Mouse (Mus musculus): ENCODE measurements around the gene Fcgr4. TPM values are rescaled to one million over a fixed set of nuclear protein-coding genes. Genes with fewer than 3 reads are reported as not detected.
"Not testable (repeated sequence)": the region's sequence is repeated elsewhere in the genome, so short reads cannot be mapped to it uniquely, and the experiment has no call there.

The Fcgr4 gene
- polyA plus RNA-seq, 1 experiment from 2014 or later: 0.31 TPM

DNA sequence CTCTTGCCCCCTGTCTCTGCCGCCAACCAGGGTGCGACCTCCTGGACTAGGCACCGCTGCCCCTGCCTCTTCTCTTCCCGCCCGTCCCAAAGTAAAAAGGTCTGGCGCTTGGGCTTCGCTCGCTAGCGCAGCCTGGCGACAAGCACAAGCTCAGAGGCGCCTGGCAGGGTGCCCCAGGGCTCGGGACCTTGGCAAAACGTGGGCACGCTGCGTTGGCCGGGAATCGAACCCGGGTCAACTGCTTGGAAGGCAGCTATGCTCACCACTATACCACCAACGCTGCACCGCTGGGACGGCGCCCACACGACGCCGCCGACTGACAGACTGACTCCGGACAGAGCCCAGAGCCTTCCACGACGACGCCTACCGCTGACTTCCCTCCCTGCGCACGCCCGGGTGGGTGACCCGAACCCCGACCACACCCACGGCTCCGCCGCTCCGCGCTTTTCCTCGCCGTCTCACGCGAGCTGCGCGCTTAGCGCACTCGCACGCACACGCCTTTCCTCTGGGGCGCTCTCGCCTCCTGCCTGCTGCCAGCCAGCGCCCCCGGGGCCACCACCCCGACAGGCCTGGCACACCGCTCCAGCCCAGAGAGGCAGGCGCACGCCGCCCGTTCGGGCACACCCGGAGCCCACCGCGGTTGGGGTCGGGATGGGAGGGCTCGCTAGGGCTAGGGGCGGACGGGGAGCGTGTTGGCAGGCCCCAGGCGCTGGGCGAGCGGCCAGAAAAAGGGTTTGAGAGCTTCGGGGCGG, 45.9 kb downstream of the Fcgr4 start, which contains the start of gene Fcgr3:
Gene Fcgr3 (minus strand): TSS at position 445 of the 752 bp plus-strand sequence.
- 1% methylated on average over 45 of the region's 75 CpGs for WGBS
- H3K9me3 ChIP-seq; H3K27ac ChIP-seq (replicated peaks); H3K36me3 ChIP-seq (replicated peaks): not testable (repeated sequence)
- peaks cover 48% of the 10 kb centered on the region for H3K27me3 ChIP-seq (replicated peaks; ENCODE audit: low read depth, poor library complexity, severe bottlenecking)
- peak within 1 kb of the TSS; percentile 48 for H3K4me3 ChIP-seq
- DNase-seq (ENCODE audit: low spot score): peak; percentile 88
- peaks cover 13% of the 10 kb centered on the region for H3K4me1 ChIP-seq

DNA sequence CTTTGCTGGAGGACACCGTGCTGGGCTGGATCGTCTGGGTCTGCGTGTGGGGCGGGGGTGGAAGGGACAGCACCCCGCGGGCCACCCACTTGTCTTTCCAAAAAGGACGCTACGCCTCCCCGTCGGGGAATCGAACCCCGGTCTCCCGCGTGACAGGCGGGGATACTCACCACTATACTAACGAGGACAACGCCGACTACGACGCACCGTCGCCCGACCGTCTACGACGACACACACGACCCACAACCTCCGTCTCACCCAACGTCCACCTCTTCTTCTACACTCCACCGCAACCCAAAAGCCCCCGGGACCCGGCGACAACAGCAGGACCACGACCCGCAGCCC, 46.5 kb downstream of the Fcgr4 start:
- not testable (repeated sequence) for DNase-seq (ENCODE audit: low spot score); H3K36me3 ChIP-seq (replicated peaks); H3K9me3 ChIP-seq; H3K27ac ChIP-seq (replicated peaks)
- WGBS: under 1% methylated on average over 27 of the region's 35 CpGs
- Histone ChIP-seq H3K4me3 (peak overlapping the region; percentile 46), H3K27me3 (replicated peaks; ENCODE audit: low read depth, poor library complexity, severe bottlenecking) (peaks cover 53% of the 10 kb centered on the region), H3K4me1 (peaks cover 13% of the 10 kb centered on the region)

DNA sequence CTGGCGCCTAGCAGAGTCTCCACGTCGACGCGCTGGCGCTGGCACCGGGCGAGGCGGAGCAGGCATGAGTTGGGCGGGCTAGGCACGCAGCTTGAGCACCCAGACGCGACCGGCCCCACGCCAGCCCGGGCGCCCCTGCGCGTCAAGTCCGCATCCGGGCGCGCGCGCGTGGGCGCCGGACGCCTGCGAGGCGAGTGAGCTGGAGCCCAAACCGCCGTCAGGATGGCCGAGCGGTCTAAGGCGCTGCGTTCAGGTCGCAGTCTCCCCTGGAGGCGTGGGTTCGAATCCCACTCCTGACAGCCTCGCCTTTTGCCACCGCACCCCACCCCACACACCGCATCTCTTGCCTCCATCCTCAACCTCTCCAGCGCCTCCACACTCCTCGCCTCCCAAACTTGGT, 47.0 kb downstream of the Fcgr4 start:
- 7% methylated on average over 32 of the region's 45 CpGs for WGBS
- not testable (repeated sequence) for DNase-seq (ENCODE audit: low spot score); H3K9me3 ChIP-seq; H3K27ac ChIP-seq (replicated peaks); H3K36me3 ChIP-seq (replicated peaks)
- H3K4me3 ChIP-seq: peak overlapping the region; percentile 48
- H3K4me1 ChIP-seq: peaks cover 13% of the 10 kb centered on the region
- peaks cover 58% of the 10 kb centered on the region for H3K27me3 ChIP-seq (replicated peaks; ENCODE audit: low read depth, poor library complexity, severe bottlenecking)

DNA sequence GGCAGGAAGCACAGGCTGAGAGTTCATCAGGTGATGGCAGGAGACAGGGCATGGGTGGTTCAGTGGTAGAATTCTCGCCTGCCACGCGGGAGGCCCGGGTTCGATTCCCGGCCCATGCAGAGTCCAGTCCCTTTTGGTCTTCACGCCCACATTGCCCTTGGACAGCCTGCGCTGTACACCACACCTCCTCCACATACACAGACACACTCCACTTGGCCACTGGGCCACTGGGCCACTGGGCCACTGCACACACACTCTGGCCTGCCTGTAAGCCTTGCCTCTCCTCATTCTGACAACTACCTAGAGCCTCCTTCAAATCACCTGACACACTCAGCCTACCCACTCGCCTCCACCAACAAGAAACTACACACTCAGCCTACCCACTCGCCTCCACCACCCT, 47.9 kb downstream of the Fcgr4 start:
- not testable (repeated sequence) for DNase-seq (ENCODE audit: low spot score)
- WGBS: 34% methylated on average over 4 of the region's 10 CpGs

DNA sequence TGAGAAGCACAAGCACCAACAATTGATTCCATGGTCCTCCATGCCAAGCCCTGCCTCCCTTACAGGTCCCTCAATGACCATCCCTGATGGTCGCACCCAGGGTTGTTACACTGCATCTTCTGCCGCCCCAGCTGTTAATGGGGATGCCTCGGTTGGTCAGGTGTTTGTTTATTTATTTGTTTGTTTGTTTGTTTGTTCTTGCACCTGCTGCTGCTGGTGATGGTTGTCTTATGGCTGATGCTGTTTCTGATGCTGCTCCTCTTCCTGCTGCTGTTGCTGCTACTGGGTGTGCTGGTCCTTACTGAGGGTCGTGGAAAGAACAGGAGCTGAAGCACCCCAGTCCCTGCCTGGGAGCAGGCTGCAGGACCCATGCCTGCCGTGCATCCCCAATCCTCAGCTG, 49.2 kb downstream of the Fcgr4 start:
- 47% methylated on average over 5 of the region's 5 CpGs for WGBS
- peak; percentile 23 for DNase-seq (ENCODE audit: low spot score)
- H3K9me3 ChIP-seq; H3K27ac ChIP-seq (replicated peaks); H3K36me3 ChIP-seq (replicated peaks): not testable (repeated sequence)
- Histone ChIP-seq H3K4me3 (0 out of 2 replicates have a peak overlapping the region, but pooled peaks have one; percentile 6), H3K27me3 (replicated peaks; ENCODE audit: low read depth, poor library complexity, severe bottlenecking) (peaks cover 64% of the 10 kb centered on the region), H3K4me1 (peaks cover 13% of the 10 kb centered on the region)

More for the DNA sequence above, 47.9 kb downstream of the Fcgr4 start:
- not testable (repeated sequence) for H3K4me3 ChIP-seq; H3K27ac ChIP-seq (replicated peaks); H3K36me3 ChIP-seq (replicated peaks); H3K9me3 ChIP-seq
- peaks cover 13% of the 10 kb centered on the region for H3K4me1 ChIP-seq
- H3K27me3 ChIP-seq (replicated peaks; ENCODE audit: low read depth, poor library complexity, severe bottlenecking): peaks cover 65% of the 10 kb centered on the region

DNA sequence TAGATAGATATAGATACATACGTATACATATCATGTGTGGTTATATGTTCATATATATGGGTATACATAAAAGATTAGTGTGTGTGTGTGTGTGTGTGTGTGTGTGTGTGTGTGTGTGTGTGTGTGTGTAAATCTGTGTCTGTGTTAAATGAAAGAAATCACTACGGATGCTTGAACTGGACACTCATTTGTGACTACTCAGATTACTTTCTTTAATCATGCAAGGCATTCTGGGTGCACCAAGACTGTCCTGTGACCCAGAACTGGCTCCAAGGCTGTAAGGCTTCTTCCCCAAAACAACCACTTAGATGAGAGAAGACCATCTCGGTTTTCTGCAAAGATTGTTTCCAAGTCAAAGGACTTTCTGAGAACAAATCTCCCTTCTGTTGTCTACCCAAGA, 50.8 kb downstream of the Fcgr4 start:
- H3K9me3 ChIP-seq; H3K27ac ChIP-seq (replicated peaks); H3K4me1 ChIP-seq; H3K4me3 ChIP-seq; H3K36me3 ChIP-seq (replicated peaks): not testable (repeated sequence)
- DNase-seq (ENCODE audit: low spot score): peak; percentile 44
- H3K27me3 ChIP-seq (replicated peaks; ENCODE audit: low read depth, poor library complexity, severe bottlenecking): peaks cover 60% of the 10 kb centered on the region
- WGBS: 63% methylated on average over 3 of the region's 3 CpGs

DNA sequence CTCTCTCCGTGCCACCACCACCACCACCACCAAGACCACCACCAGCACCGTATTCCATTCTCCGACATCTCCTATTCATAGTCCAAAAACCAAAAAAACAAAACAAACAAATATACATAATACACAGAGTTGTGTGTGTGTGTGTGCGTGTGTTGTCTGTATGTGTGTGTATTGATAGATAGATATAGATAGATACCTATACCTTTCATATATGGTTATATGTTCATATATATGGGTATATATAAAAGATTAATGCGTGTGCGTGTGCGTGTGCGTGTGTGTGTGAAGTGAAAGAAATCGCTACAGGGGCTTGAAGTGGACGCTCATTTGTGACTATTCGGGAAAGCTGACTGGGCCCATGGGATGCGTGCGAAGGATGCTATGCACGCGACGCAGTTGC, 52.2 kb downstream of the Fcgr4 start:
- DNase-seq (ENCODE audit: low spot score): not testable (repeated sequence)

DNA sequence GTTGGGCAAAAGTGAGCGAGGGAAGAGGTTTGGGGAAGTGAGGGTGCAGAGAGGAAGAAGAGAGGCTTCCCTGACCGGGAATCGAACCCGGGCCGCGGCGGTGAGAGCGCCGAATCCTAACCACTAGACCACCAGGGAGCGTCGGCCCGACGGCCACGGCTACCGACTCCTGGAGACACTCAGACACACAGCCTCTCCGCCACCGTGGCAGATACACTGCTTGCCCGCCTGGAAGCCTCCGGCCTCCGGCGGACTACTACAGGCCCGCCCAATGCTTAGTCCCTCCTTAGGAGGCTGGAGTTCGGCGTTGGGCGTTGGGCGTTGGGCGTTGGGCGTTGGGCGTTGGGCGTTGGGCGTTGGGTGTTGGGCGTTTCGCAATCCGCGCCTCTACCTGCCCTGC, 53.0 kb downstream of the Fcgr4 start:
- H3K4me1 ChIP-seq; H3K4me3 ChIP-seq; H3K27ac ChIP-seq (replicated peaks); DNase-seq (ENCODE audit: low spot score); H3K9me3 ChIP-seq; H3K36me3 ChIP-seq (replicated peaks): not testable (repeated sequence)
- no CpG with 5 or more reads among the region's 35 CpGs for WGBS
- H3K27me3 ChIP-seq (replicated peaks; ENCODE audit: low read depth, poor library complexity, severe bottlenecking): peaks cover 47% of the 10 kb centered on the region

More for the DNA sequence above, 52.2 kb downstream of the Fcgr4 start:
- H3K27me3 ChIP-seq (replicated peaks; ENCODE audit: low read depth, poor library complexity, severe bottlenecking): peaks cover 51% of the 10 kb centered on the region
- H3K36me3 ChIP-seq (replicated peaks); H3K27ac ChIP-seq (replicated peaks); H3K9me3 ChIP-seq; H3K4me1 ChIP-seq: not testable (repeated sequence)
- peak overlapping the region; percentile 17; the same call in 1 of the 2 replicates for H3K4me3 ChIP-seq
- WGBS: 28% methylated on average over 16 of the region's 16 CpGs

DNA sequence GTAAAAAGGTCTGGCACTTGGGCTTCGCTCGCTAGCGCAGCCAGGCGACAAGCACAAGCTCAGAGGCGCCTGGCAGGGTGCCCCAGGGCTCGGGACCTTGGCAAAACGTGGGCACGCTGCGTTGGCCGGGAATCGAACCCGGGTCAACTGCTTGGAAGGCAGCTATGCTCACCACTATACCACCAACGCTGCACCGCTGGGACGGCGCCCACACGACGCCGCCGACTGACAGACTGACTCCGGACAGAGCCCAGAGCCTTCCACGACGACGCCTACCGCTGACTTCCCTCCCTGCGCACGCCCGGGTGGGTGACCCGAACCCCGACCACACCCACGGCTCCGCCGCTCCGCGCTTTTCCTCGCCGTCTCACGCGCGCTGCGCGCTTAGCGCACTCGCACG, 53.5 kb downstream of the Fcgr4 start:
- DNase-seq (ENCODE audit: low spot score); H3K9me3 ChIP-seq; H3K27ac ChIP-seq (replicated peaks); H3K36me3 ChIP-seq (replicated peaks); H3K4me1 ChIP-seq; H3K4me3 ChIP-seq: not testable (repeated sequence)
- no CpG with 5 or more reads among the region's 45 CpGs for WGBS
- peaks cover 50% of the 10 kb centered on the region for H3K27me3 ChIP-seq (replicated peaks; ENCODE audit: low read depth, poor library complexity, severe bottlenecking)

DNA sequence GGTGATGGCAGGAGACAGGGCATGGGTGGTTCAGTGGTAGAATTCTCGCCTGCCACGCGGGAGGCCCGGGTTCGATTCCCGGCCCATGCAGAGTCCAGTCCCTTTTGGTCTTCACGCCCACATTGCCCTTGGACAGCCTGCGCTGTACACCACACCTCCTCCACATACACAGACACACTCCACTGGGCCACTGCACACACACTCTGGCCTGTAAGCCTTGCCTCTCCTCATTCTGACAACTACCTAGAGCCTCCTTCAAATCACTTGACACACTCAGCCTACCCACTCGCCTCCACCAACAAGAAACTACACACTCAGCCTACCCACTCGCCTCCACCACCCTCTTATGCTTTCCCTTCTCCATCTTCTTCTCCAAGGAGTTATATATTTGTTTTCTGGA, 55.6 kb downstream of the Fcgr4 start:
- not testable (repeated sequence) for H3K9me3 ChIP-seq; H3K27ac ChIP-seq (replicated peaks); H3K36me3 ChIP-seq (replicated peaks); H3K4me1 ChIP-seq; H3K4me3 ChIP-seq
- DNase-seq (ENCODE audit: low spot score): peak; percentile 66
- WGBS: 20% methylated on average over 7 of the region's 10 CpGs
- peaks cover 60% of the 10 kb centered on the region for H3K27me3 ChIP-seq (replicated peaks; ENCODE audit: low read depth, poor library complexity, severe bottlenecking)

DNA sequence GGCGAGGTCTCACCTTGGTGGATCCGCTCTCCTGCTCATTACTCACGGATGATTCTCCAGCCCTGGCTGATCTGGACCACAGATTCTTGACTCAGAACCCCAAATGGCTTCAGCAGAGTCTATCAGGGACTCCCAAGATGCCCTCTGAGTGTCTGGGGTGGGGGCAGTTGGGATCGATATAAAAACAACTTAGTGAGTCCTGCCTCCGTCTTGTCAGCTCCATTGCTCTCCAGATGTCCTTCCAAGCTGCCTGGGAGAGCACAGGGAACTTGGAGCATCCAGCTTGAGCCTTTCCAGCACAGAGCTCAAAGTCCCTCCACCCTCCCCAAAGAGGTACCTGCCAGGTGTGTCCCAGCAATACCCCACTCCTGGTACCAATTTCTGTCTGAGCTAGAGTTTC, 57.5 kb downstream of the Fcgr4 start:
- DNase-seq (ENCODE audit: low spot score); H3K36me3 ChIP-seq (replicated peaks); H3K9me3 ChIP-seq; H3K4me1 ChIP-seq; H3K4me3 ChIP-seq; H3K27ac ChIP-seq (replicated peaks): not testable (repeated sequence)
- H3K27me3 ChIP-seq (replicated peaks; ENCODE audit: low read depth, poor library complexity, severe bottlenecking): peaks cover 42% of the 10 kb centered on the region
- WGBS: 72% methylated on average over 5 of the region's 5 CpGs

DNA sequence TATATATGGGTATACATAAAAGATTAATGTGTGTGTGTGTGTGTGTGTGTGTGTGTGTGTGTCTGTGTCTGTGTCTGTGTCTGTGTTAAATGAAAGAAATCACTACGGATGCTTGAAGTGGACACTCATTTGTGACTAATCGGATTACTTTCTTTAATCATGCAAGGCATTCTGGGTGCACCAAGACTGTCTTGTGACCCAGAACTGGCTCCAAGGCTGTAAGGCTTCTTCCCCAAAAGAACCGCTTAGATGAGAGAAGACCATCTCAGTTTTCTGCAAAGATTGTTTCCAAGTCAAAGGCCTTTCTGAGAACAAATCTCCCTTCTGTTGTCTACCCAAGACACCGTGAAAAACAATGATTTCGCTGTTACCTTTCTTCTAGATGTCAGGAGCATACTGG, 58.5 kb downstream of the Fcgr4 start:
- not testable (repeated sequence) for H3K9me3 ChIP-seq; H3K4me3 ChIP-seq; H3K36me3 ChIP-seq (replicated peaks); H3K27ac ChIP-seq (replicated peaks); H3K4me1 ChIP-seq; DNase-seq (ENCODE audit: low spot score)
- peaks cover 47% of the 10 kb centered on the region for H3K27me3 ChIP-seq (replicated peaks; ENCODE audit: low read depth, poor library complexity, severe bottlenecking)
- WGBS: 37% methylated on average over 5 of the region's 5 CpGs

DNA sequence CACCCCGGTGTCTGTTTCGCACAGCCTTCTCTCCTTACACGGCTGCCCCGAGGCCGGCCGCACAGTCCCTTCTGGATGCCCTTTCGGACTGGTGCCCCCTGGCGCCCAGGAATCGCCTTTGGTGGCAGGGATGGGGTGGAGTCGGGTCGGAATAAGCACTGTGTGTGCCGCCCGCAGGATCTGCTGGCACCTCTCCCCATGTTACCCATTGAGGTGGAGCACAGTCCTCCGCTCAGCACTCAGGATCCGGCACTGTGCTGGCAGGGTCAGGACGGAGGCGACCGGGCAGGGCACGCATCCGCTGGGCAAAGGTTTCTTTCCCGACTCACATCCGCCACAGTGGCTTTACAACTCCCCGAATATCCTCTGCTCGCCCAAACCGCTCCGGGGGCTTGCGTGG, 59.2 kb downstream of the Fcgr4 start:
- DNase-seq (ENCODE audit: low spot score): not testable (repeated sequence)

More for the DNA sequence above, 59.2 kb downstream of the Fcgr4 start:
- H3K36me3 ChIP-seq (replicated peaks); H3K9me3 ChIP-seq; H3K4me1 ChIP-seq; H3K27ac ChIP-seq (replicated peaks): not testable (repeated sequence)
- peak overlapping the region; percentile 41; the same call in 1 of the 2 replicates for H3K4me3 ChIP-seq
- 5% methylated on average over 19 of the region's 27 CpGs for WGBS
- H3K27me3 ChIP-seq (replicated peaks; ENCODE audit: low read depth, poor library complexity, severe bottlenecking): peaks cover 51% of the 10 kb centered on the region

Data from embryonic facial prominence, embryonic 10.5 days (tissue).